Mouse (Mus musculus) limb, embryonic 14.5 days (tissue): ENCODE measurements at regions not wholly inside any gene's neighbourhood (a gene's known extent, or its start where the extent isn't known, plus 50 kb on each side); places are given as distances from the start of the nearest gene placed in this dataset.

Experiments
- ATAC-seq: fragments of 200-750 bp; cut with Nextera tagmentation; 2 replicates; pipeline ENCODE4 v1.8.0; 2017; ENCODE audit warnings: low read depth, moderate number of reproducible peaks, moderate TSS enrichment; ENCODE audit not compliant: low FRiP score
- DNase-seq: peaks from one replicate; pipeline ENCODE4 v3.0.0-alpha.2; 2015; ENCODE audit warnings: low spot score
- H3K27ac ChIP-seq: fragments of 300-500 bp; sonication (generic); replicated peaks from 2 replicates; pipeline ENCODE4 v1.5.1; 2014; ENCODE audit warnings: low read depth, mild to moderate bottlenecking, low read length, moderate library complexity, mixed read lengths
- H3K27me3 ChIP-seq: fragments of 300-500 bp; sonication (generic); 2 replicates; pipeline ENCODE4 v1.6.1; 2014; ENCODE audit warnings: low read length, mixed read lengths; ENCODE audit not compliant: control insufficient read depth, insufficient read depth
- H3K36me3 ChIP-seq: fragments of 300-500 bp; sonication (generic); 2 replicates; pipeline ENCODE4 v1.6.1; 2014; ENCODE audit warnings: mild to moderate bottlenecking, low read length, moderate library complexity, mixed read lengths; ENCODE audit not compliant: control insufficient read depth, insufficient read depth
- H3K4me1 ChIP-seq: fragments of 300-500 bp; sonication (generic); 2 replicates; pipeline ENCODE4 v1.6.1; 2014; ENCODE audit warnings: antibody characterized with exemption, low read length, mixed read lengths; ENCODE audit not compliant: control insufficient read depth, insufficient read depth
- H3K4me2 ChIP-seq: fragments of 300-500 bp; sonication (generic); replicated peaks from 2 replicates; pipeline ENCODE4 v1.6.1; 2014; ENCODE audit warnings: low read depth, mild to moderate bottlenecking, low read length, moderate library complexity; ENCODE audit not compliant: severe bottlenecking
- H3K4me3 ChIP-seq: fragments of 300-500 bp; sonication (generic); replicated peaks from 2 replicates; pipeline ENCODE4 v1.5.1; 2014; ENCODE audit warnings: low read length
- H3K9ac ChIP-seq: fragments of 300-500 bp; sonication (generic); 2 replicates; pipeline ENCODE4 v1.6.1; 2014; ENCODE audit warnings: mild to moderate bottlenecking, low read depth, low read length, moderate library complexity; ENCODE audit not compliant: severe bottlenecking
- H3K9me3 ChIP-seq: fragments of 300-500 bp; sonication (generic); 2 replicates; pipeline ENCODE4 v1.6.1; 2016; ENCODE audit warnings: low read length; ENCODE audit not compliant: control insufficient read depth
- POLR2A ChIP-seq: fragments of 200-500 bp; IDR thresholded peaks from 2 replicates; pipeline ENCODE4 v1.8.0; 2012; ENCODE audit warnings: inconsistent platforms, mild to moderate bottlenecking, moderate library complexity, borderline replicate concordance; ENCODE audit not compliant: insufficient read depth, insufficient read length; ENCODE audit errors: extremely low read depth
- WGBS: fragments of 180-500 bp; shearing (Covaris S2); extraction: QIAGEN DNeasy Blood & Tissue Kit; methylation state at CpG from one replicate; pipeline ENCODE4 v1.1.7; 2014; 5-methylcytosine and 5-hydroxymethylcytosine counted together

DNA sequence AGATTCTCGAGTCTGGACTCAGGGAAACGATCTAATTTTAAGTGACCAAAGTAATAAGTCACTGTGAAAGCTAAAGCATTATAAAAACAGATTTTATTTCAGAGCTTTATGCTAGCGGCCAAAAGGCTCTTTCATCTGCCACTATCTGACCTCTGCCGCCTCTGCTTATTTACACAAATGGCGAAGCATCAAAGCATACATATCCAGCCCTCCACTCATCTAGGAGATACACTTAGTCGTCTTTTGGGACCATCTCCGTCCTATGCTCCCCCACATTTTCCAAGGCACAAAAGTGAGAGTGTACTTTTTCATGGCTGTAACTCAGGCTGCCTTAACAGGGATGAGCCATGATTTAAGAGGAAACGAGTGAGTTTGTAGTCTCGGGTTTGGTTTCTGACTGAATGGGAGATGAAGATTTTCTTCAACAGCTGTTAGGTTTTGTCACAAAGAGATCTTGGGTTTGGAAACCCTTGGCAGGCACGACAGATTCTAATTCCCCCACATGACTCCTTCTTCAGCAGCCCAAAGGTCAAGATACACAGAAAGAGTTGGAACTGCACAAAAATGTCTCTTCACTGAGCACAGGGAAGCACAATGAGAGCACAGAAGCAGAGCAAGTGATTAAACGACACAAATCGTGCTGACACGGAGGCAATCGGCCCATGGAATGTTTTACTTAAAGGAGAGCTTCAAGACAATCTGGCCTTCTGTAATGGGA is 96.7 kb upstream of the Actbl2 start:
- Histone ChIP-seq H3K9ac (no peak overlapping the region), H3K27ac (no peak overlapping the region), H3K36me3 (no peaks in the 10 kb centered on the region), H3K4me3 (no peak overlapping the region), H3K9me3 (no peaks in the 10 kb centered on the region), H3K4me2 (no peak overlapping the region), H3K4me1 (no peaks in the 10 kb centered on the region), H3K27me3 (no peaks in the 10 kb centered on the region)
- TF ChIP-seq POLR2A, result no peak
- DNase-seq (no peak), ATAC-seq (no peak)
- 61% methylated on average over 14 of the region's 14 CpGs for WGBS

DNA sequence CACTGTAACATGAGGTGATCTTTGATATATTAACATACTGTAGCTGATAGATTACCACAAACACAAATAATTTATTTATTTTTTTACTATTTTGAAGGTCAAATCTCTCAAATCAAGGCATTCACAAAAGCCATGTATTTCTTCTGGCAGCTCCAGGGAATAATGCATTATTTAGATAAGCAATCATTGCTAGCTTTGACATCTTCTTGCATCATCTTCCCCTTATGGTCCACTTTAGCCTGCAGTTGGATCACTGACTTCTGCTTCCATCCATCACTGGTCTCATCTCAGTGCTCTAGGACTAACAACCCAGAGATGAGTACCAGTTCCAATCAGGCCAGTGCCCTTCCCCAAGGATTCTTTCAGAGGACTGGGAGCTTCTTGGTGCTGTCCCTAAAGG is 95.3 kb upstream of the Actbl2 start:
- ATAC-seq (no peak), DNase-seq (no peak)
- no peak overlapping the region for H3K9ac ChIP-seq
- H3K4me2 ChIP-seq, result no peak overlapping the region
- H3K36me3 ChIP-seq, result no peaks in the 10 kb centered on the region
- no peaks in the 10 kb centered on the region for H3K4me1 ChIP-seq
- H3K27ac ChIP-seq, result no peak overlapping the region
- H3K4me3 ChIP-seq, result no peak overlapping the region
- no peaks in the 10 kb centered on the region for H3K9me3 ChIP-seq
- H3K27me3 ChIP-seq, result no peaks in the 10 kb centered on the region
- TF ChIP-seq POLR2A, result no peak

DNA sequence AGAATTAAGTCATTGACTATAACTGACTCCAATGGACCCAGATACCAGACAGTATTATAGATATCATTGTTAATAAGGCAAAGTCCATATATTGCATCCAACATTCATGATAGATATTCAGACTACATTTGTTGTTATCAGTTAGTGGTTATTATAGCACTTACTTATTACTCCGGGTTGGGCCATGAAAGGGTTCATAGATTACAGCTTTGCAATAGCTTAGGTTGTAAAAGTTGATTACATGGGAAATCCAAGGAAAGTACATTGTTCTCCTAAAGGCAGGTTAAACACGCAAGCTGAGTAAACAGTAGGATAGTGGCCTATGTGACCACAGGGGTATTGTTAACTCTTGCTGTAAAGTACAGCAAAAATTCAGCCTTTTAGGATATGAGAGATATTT is 89.3 kb upstream of the Actbl2 start:
- H3K9ac ChIP-seq, result no peak overlapping the region
- H3K9me3 ChIP-seq, result no peaks in the 10 kb centered on the region
- H3K36me3 ChIP-seq, result no peaks in the 10 kb centered on the region
- no peak for DNase-seq
- no peak overlapping the region for H3K27ac ChIP-seq
- H3K27me3 ChIP-seq, result no peaks in the 10 kb centered on the region
- WGBS, result 59% methylated on average over 2 of the region's 2 CpGs
- no peak overlapping the region for H3K4me2 ChIP-seq
- no peak overlapping the region for H3K4me3 ChIP-seq
- TF ChIP-seq POLR2A, result no peak
- 0 out of 2 replicates have a peak, but pooled peaks cover 3% of the 10 kb centered on the region for H3K4me1 ChIP-seq
- ATAC-seq, result no peak

- ATAC-seq (0 out of 2 replicates have a peak, but pooled peaks have one; percentile 12), DNase-seq (no peak)
- no peak overlapping the region for H3K27ac ChIP-seq
Observed at GRCm38 (mm10) chr13:111170269-111171165, 84.3 kb upstream of the Actbl2 start.

GRCm38 (mm10) chr13:111179186-111179585 is 75.6 kb upstream of the Actbl2 start:
- ATAC-seq (no peak), DNase-seq (no peak)
- no peak overlapping the region for H3K27ac ChIP-seq
- no peaks in the 10 kb centered on the region for H3K4me1 ChIP-seq
- 71% methylated on average over 6 of the region's 6 CpGs for WGBS
- H3K4me3 ChIP-seq, result no peak overlapping the region
- no peaks in the 10 kb centered on the region for H3K36me3 ChIP-seq
- H3K27me3 ChIP-seq, result no peaks in the 10 kb centered on the region
- TF ChIP-seq POLR2A, result no peak
- H3K4me2 ChIP-seq, result no peak overlapping the region
- no peak overlapping the region for H3K9ac ChIP-seq
- H3K9me3 ChIP-seq, result no peaks in the 10 kb centered on the region

More at GRCm38 (mm10) chr13:111170269-111171165, 84.3 kb upstream of the Actbl2 start:
- Histone ChIP-seq H3K9me3 (no peaks in the 10 kb centered on the region), H3K36me3 (no peaks in the 10 kb centered on the region), H3K4me1 (0 out of 2 replicates have a peak, but pooled peaks cover 3% of the 10 kb centered on the region), H3K9ac (no peak overlapping the region), H3K4me2 (no peak overlapping the region), H3K27me3 (no peaks in the 10 kb centered on the region), H3K4me3 (no peak overlapping the region)
- 34% methylated on average over 5 of the region's 5 CpGs for WGBS
- no peak for TF ChIP-seq POLR2A
